Mouse (Mus musculus) hindbrain, embryonic 15.5 days (tissue): ENCODE data around the gene Thsd7a. TPM values are rescaled to one million over a fixed set of nuclear protein-coding genes. Genes with fewer than 3 reads are reported as not detected.

Experiments
- ATAC-seq: fragments of 200-750 bp; cut with Nextera tagmentation; 2 replicates; pipeline ENCODE4 v1.8.0; 2017; ENCODE audit warnings: low read depth, moderate number of reproducible peaks, moderate TSS enrichment; ENCODE audit not compliant: low FRiP score
- H3K27ac ChIP-seq: fragments of 300-500 bp; sonication (generic); replicated peaks from 2 replicates; pipeline ENCODE4 v1.5.1; 2015; ENCODE audit warnings: mild to moderate bottlenecking, inconsistent platforms
- H3K27me3 ChIP-seq: fragments of 300-500 bp; sonication (generic); 2 replicates; pipeline ENCODE4 v1.6.1; 2015; ENCODE audit warnings: control low read depth, inconsistent platforms
- H3K36me3 ChIP-seq: fragments of 300-500 bp; sonication (generic); 2 replicates; pipeline ENCODE4 v1.6.1; 2015; ENCODE audit warnings: control low read depth, inconsistent platforms
- H3K4me1 ChIP-seq: fragments of 300-500 bp; sonication (generic); replicated peaks from 2 replicates; pipeline ENCODE4 v1.6.1; 2015; ENCODE audit warnings: control low read depth, inconsistent platforms
- H3K4me2 ChIP-seq: fragments of 300-500 bp; sonication (generic); 2 replicates; pipeline ENCODE4 v1.6.1; 2015; ENCODE audit warnings: moderate library complexity, mild to moderate bottlenecking, inconsistent platforms
- H3K4me3 ChIP-seq: fragments of 300-500 bp; sonication (generic); 2 replicates; pipeline ENCODE4 v1.5.1; 2015; ENCODE audit warnings: mild to moderate bottlenecking, inconsistent platforms
- H3K9ac ChIP-seq: fragments of 300-500 bp; sonication (generic); 2 replicates; pipeline ENCODE4 v1.6.1; 2015; ENCODE audit warnings: inconsistent platforms
- H3K9me3 ChIP-seq: fragments of 300-500 bp; sonication (generic); 2 replicates; pipeline ENCODE4 v1.6.1; 2016; ENCODE audit warnings: control low read depth, inconsistent platforms
- WGBS: fragments of 180-500 bp; shearing (Covaris S2); methylation state at CpG from one replicate; pipeline ENCODE4 v1.1.7; 2015; 5-methylcytosine and 5-hydroxymethylcytosine counted together
- polyA plus RNA-seq: library from polyadenylated mRNA; unstranded; fragments of >200 nt; fragmentation: Nextera tagmentation; extraction: Ambion mirVana; gene quantifications from 2 replicates; pipeline ENCODE4 v1.2.1, GENCODE M21; 2015

The Thsd7a gene
- polyA plus RNA-seq, 1 experiment from 2014 or later: 32.8 TPM

GRCm38 (mm10) chr6:12445486-12445885 lies 303.7 kb downstream of the Thsd7a start:
- no peak overlapping the region for H3K4me2 ChIP-seq
- WGBS: 95% methylated on average over 2 of the region's 2 CpGs
- H3K27me3 ChIP-seq: no peaks in the 10 kb centered on the region
- H3K9me3 ChIP-seq: no peaks in the 10 kb centered on the region
- H3K27ac ChIP-seq: no peak overlapping the region
- no peak for ATAC-seq
- no peaks in the 10 kb centered on the region for H3K4me1 ChIP-seq
- no peaks in the 10 kb centered on the region for H3K36me3 ChIP-seq
- H3K4me3 ChIP-seq: no peak overlapping the region
- no peak overlapping the region for H3K9ac ChIP-seq

DNA sequence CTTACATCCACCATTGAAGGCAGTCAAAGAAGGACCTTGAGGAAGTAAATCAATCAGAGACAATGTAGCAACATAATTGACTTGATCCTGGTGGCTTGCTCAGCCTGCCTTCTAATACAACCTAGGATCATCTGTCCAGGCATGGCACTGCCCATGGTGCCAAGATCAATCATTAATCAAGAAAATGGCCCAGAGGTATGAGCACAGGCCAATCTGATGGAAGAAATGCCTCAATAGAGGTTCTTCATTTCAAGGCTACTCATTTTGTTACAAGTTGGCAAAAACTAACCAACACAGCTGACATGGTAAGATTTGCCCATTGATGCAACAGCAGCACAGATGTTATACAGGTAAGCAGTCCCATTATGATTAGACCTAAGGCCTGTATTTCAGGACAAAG lies 309.6 kb downstream of the Thsd7a start:
- H3K27me3 ChIP-seq: no peaks in the 10 kb centered on the region
- ATAC-seq: no peak
- H3K9me3 ChIP-seq: no peaks in the 10 kb centered on the region
- H3K4me1 ChIP-seq: no peaks in the 10 kb centered on the region
- H3K36me3 ChIP-seq: no peaks in the 10 kb centered on the region
- no peak overlapping the region for H3K9ac ChIP-seq
- H3K4me2 ChIP-seq: no peak overlapping the region
- no peak overlapping the region for H3K27ac ChIP-seq
- H3K4me3 ChIP-seq: no peak overlapping the region

GRCm38 (mm10) chr6:12419070-12419469 lies 330.1 kb downstream of the Thsd7a start:
- ATAC-seq: no peak
- Histone ChIP-seq H3K4me2 (no peak overlapping the region), H3K4me3 (no peak overlapping the region), H3K36me3 (no peaks in the 10 kb centered on the region), H3K4me1 (no peaks in the 10 kb centered on the region), H3K27me3 (no peaks in the 10 kb centered on the region), H3K9me3 (no peaks in the 10 kb centered on the region), H3K9ac (no peak overlapping the region), H3K27ac (no peak overlapping the region)
- WGBS: 88% methylated on average over 10 of the region's 10 CpGs

DNA sequence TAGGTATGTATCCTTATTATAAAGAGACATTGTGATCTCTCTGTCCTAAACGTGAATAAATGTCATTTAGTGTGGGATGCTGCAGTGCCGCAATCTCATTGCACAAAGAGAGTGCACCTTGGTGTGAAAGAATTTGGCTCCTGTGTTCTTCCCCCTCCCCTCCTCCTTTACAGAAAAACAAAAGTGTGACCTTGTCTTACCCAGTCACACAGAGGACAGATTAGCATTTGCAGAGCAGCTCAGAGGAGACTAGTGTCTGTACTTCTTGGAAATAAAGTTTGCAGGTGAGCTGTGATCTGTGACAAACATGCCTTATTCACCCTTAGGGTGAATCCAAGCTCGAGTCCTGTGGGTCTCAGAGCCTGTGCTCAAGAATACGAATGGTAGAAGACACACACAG lies 332.2 kb downstream of the Thsd7a start:
- Histone ChIP-seq H3K4me3 (no peak overlapping the region), H3K4me1 (no peaks in the 10 kb centered on the region), H3K9ac (no peak overlapping the region), H3K27me3 (no peaks in the 10 kb centered on the region), H3K27ac (no peak overlapping the region), H3K4me2 (no peak overlapping the region), H3K9me3 (no peaks in the 10 kb centered on the region), H3K36me3 (no peaks in the 10 kb centered on the region)
- ATAC-seq: no peak
- WGBS: 49% methylated on average over 4 of the region's 4 CpGs

- Histone ChIP-seq H3K9ac (no peak overlapping the region), H3K4me3 (no peak overlapping the region), H3K9me3 (no peaks in the 10 kb centered on the region), H3K27me3 (no peaks in the 10 kb centered on the region), H3K4me1 (no peaks in the 10 kb centered on the region), H3K27ac (peak overlapping the region; percentile 30; the same call in 1 of the 2 replicates), H3K36me3 (no peaks in the 10 kb centered on the region), H3K4me2 (no peak overlapping the region)
- WGBS: 61% methylated on average over 2 of the region's 2 CpGs
- ATAC-seq: 0 out of 2 replicates have a peak, but pooled peaks have one; percentile 27
Observed at GRCm38 (mm10) chr6:12404441-12404840, 344.8 kb downstream of the Thsd7a start.

GRCm38 (mm10) chr6:12402996-12403395 lies 346.2 kb downstream of the Thsd7a start:
- no peak for ATAC-seq
- Histone ChIP-seq H3K4me2 (no peak overlapping the region), H3K4me1 (no peaks in the 10 kb centered on the region), H3K27me3 (no peaks in the 10 kb centered on the region), H3K27ac (no peak overlapping the region), H3K4me3 (no peak overlapping the region), H3K9me3 (no peaks in the 10 kb centered on the region), H3K36me3 (no peaks in the 10 kb centered on the region), H3K9ac (no peak overlapping the region)
- 94% methylated on average over 1 of the region's 1 CpGs for WGBS

GRCm38 (mm10) chr6:12397776-12398522 lies 351.3 kb downstream of the Thsd7a start:
- peak; percentile 51; the same call in 1 of the 2 replicates for ATAC-seq
- WGBS: 76% methylated on average over 8 of the region's 8 CpGs
- H3K27ac ChIP-seq: no peak overlapping the region

DNA sequence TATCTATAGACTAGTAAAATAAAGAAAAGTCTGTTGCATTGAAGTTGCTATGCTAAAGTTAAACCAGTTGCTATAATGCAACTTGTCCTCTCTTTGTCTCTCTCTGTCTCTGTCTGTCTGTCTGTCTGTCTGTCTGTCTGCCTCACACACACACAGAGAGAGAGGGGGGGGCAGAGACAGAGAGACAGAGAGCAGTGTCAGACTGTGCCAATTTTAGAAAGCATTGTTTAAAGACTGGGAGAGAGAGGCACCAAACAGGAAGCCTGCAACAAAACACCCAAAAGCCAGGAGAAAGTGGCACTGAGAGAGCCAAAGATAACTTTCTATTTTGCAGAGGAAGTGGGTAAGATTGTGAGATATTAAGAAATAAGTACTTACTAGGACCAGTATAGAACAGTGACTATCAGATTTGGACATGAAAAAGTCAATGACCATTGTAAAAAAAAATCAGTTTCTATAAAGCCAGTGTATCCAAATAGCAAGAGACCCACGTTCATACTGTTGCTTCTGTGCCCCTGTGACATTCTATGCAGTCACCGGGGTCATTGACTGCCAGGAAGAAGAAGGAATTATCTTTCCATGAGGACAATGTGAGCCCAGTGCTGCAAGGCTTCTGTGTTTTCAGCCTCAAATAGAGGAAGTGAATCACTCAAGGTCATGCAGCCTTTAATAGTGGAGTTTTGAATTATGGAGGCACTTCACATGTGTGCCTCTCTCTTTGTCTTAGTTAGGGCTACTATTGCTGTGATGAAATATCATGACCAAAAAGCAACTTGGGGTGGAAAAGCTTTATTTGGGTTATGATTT lies 355.4 kb downstream of the Thsd7a start:
- 69% methylated on average over 2 of the region's 2 CpGs for WGBS

More at GRCm38 (mm10) chr6:12397776-12398522, 351.3 kb downstream of the Thsd7a start:
- H3K36me3 ChIP-seq: no peaks in the 10 kb centered on the region
- no peak overlapping the region for H3K4me3 ChIP-seq
- H3K4me1 ChIP-seq: no peaks in the 10 kb centered on the region
- no peak overlapping the region for H3K9ac ChIP-seq
- no peak overlapping the region for H3K4me2 ChIP-seq
- no peaks in the 10 kb centered on the region for H3K27me3 ChIP-seq
- no peaks in the 10 kb centered on the region for H3K9me3 ChIP-seq

GRCm38 (mm10) chr6:12386731-12387130 lies 362.5 kb downstream of the Thsd7a start:
- Histone ChIP-seq H3K36me3 (no peaks in the 10 kb centered on the region), H3K4me1 (no peaks in the 10 kb centered on the region), H3K4me3 (no peak overlapping the region), H3K27ac (no peak overlapping the region), H3K4me2 (no peak overlapping the region), H3K27me3 (no peaks in the 10 kb centered on the region), H3K9me3 (no peaks in the 10 kb centered on the region), H3K9ac (no peak overlapping the region)
- 73% methylated on average over 1 of the region's 1 CpGs for WGBS
- ATAC-seq: no peak

More for the DNA sequence above, 355.4 kb downstream of the Thsd7a start:
- Histone ChIP-seq H3K36me3 (no peaks in the 10 kb centered on the region), H3K4me3 (no peak overlapping the region), H3K9me3 (no peaks in the 10 kb centered on the region), H3K9ac (no peak overlapping the region), H3K27me3 (no peaks in the 10 kb centered on the region), H3K4me2 (no peak overlapping the region), H3K27ac (no peak overlapping the region), H3K4me1 (no peaks in the 10 kb centered on the region)
- no peak for ATAC-seq

GRCm38 (mm10) chr6:12385591-12385990 lies 363.6 kb downstream of the Thsd7a start:
- H3K4me1 ChIP-seq: no peaks in the 10 kb centered on the region
- ATAC-seq: no peak
- no peaks in the 10 kb centered on the region for H3K9me3 ChIP-seq
- H3K36me3 ChIP-seq: no peaks in the 10 kb centered on the region
- H3K27me3 ChIP-seq: no peaks in the 10 kb centered on the region
- WGBS: 89% methylated on average over 3 of the region's 3 CpGs
- no peak overlapping the region for H3K9ac ChIP-seq
- no peak overlapping the region for H3K27ac ChIP-seq
- no peak overlapping the region for H3K4me2 ChIP-seq
- H3K4me3 ChIP-seq: no peak overlapping the region

- Histone ChIP-seq H3K27me3 (no peaks in the 10 kb centered on the region), H3K4me1 (no peaks in the 10 kb centered on the region), H3K9me3 (no peaks in the 10 kb centered on the region), H3K27ac (0 out of 2 replicates have a peak overlapping the region, but pooled peaks have one; percentile 11), H3K4me3 (no peak overlapping the region), H3K9ac (no peak overlapping the region), H3K36me3 (no peaks in the 10 kb centered on the region), H3K4me2 (no peak overlapping the region)
- peak; percentile 92 for ATAC-seq
- 49% methylated on average over 6 of the region's 6 CpGs for WGBS
Observed at GRCm38 (mm10) chr6:12381136-12381778, 368.0 kb downstream of the Thsd7a start.

GRCm38 (mm10) chr6:12380717-12381116 lies 368.5 kb downstream of the Thsd7a start:
- no peak for ATAC-seq
- no peaks in the 10 kb centered on the region for H3K27me3 ChIP-seq
- no peak overlapping the region for H3K4me3 ChIP-seq
- no peak overlapping the region for H3K4me2 ChIP-seq
- no peaks in the 10 kb centered on the region for H3K9me3 ChIP-seq
- H3K36me3 ChIP-seq: no peaks in the 10 kb centered on the region
- H3K27ac ChIP-seq: no peak overlapping the region
- H3K9ac ChIP-seq: no peak overlapping the region
- H3K4me1 ChIP-seq: no peaks in the 10 kb centered on the region
- 61% methylated on average over 2 of the region's 2 CpGs for WGBS
